Comparison of ENCODE assay signal across 20 mouse cellular contexts in genomic region chr3:74945137-74945536, GRCm38 (mm10).
DNase-seq lines count a peak whose midpoint lies in the region; ATAC-seq and TF ChIP-seq lines count a peak whose summit lies in the region.
"Had no signal": no experiment of that assay in that cellular context is flagged by ENCODE, and none has a peak within 500 bp of the region (broad histone marks: within the 10 kb centered on the region; RNA-seq: fewer than 3 reads in every experiment).

No protein-coding gene starts in this region.

- H3K36me3 ChIP-seq in forebrain, postnatal 0 days (ENCODE audit: insufficient read depth) = no peaks in the 10 kb centered on the region
- no peaks in the 10 kb centered on the region for H3K36me3 ChIP-seq in forebrain, embryonic 11.5 days (ENCODE audit: control insufficient read depth, insufficient read depth, low read length)
- H3K36me3 ChIP-seq in hindbrain, embryonic 13.5 days = no peaks in the 10 kb centered on the region
- H3K36me3 ChIP-seq: embryonic facial prominence, embryonic 13.5 days; embryonic facial prominence, embryonic 15.5 days; forebrain, embryonic 12.5 days; forebrain, embryonic 15.5 days had no signal

- peak; percentile 76 for ATAC-seq in forebrain, postnatal 0 days
- no peak for ATAC-seq in forebrain, embryonic 11.5 days (replicated peaks; ENCODE audit: low FRiP score)
- ATAC-seq in hindbrain, embryonic 13.5 days (ENCODE audit: low FRiP score) = no peak
- ATAC-seq: forebrain, embryonic 15.5 days had no signal

- no peak for TF ChIP-seq POLR2A in brain, embryonic 14.5 days (IDR thresholded peaks at IDR 0.05; ENCODE audit: borderline replicate concordance, extremely low read depth, insufficient read depth, insufficient read length, poor library complexity, severe bottlenecking)

- H3K4me3 ChIP-seq in forebrain, postnatal 0 days (ENCODE audit: low read depth, low read length) = no peak overlapping the region
- no peak overlapping the region for H3K4me3 ChIP-seq in forebrain, embryonic 11.5 days (ENCODE audit: low read depth, low read length)
- no peak overlapping the region for H3K4me3 ChIP-seq in hindbrain, embryonic 13.5 days
- H3K4me3 ChIP-seq: embryonic facial prominence, embryonic 13.5 days; embryonic facial prominence, embryonic 15.5 days; erythroblast, embryonic 14.5 days; forebrain, embryonic 12.5 days; forebrain, embryonic 15.5 days had no signal

- no peak overlapping the region for H3K4me2 ChIP-seq in forebrain, postnatal 0 days (ENCODE audit: low read depth)
- H3K4me2 ChIP-seq in forebrain, embryonic 11.5 days (ENCODE audit: low read depth, low read length, severe bottlenecking) = no peak overlapping the region
- H3K4me2 ChIP-seq in hindbrain, embryonic 13.5 days = no peak overlapping the region
- H3K4me2 ChIP-seq: embryonic facial prominence, embryonic 13.5 days; embryonic facial prominence, embryonic 15.5 days; forebrain, embryonic 12.5 days; forebrain, embryonic 15.5 days had no signal

- no peaks in the 10 kb centered on the region for H3K27me3 ChIP-seq in forebrain, postnatal 0 days (ENCODE audit: insufficient read depth, low read length)
- H3K27me3 ChIP-seq in forebrain, embryonic 11.5 days (ENCODE audit: control insufficient read depth, insufficient read depth, low read length) = no peaks in the 10 kb centered on the region
- H3K27me3 ChIP-seq in hindbrain, embryonic 13.5 days = no peaks in the 10 kb centered on the region
- H3K27me3 ChIP-seq: embryonic facial prominence, embryonic 13.5 days; embryonic facial prominence, embryonic 15.5 days; forebrain, embryonic 12.5 days; forebrain, embryonic 15.5 days had no signal

- DNase-seq in forebrain, postnatal 0 days = peak; percentile 47
- no peak for DNase-seq in forebrain, embryonic 11.5 days (ENCODE audit: low spot score)
- DNase-seq in brain, adult 2 months (ENCODE audit: low read depth, low spot score) = peak; percentile 5
- DNase-seq in brain, embryonic 14.5 days (ENCODE audit: low read depth) = peak; percentile 46
- DNase-seq: adrenal gland, adult 2 months; adrenal gland, postnatal 10 days; adrenal gland, postnatal 25 days; cerebellum, adult 11 months; cerebellum, adult 18-20 months; cerebellum, adult 8-10 months; cerebellum, adult 9-11 months; cerebellum, postnatal 14 days; cerebellum, postnatal 36 days; embryo, embryonic 11 days had no signal

- H3K27ac ChIP-seq in forebrain, postnatal 0 days (ENCODE audit: low read depth, low read length) = no peak overlapping the region
- H3K27ac ChIP-seq in forebrain, embryonic 11.5 days (ENCODE audit: low read depth, low read length) = no peak overlapping the region
- no peak overlapping the region for H3K27ac ChIP-seq in hindbrain, embryonic 13.5 days
- H3K27ac ChIP-seq: embryonic facial prominence, embryonic 13.5 days; embryonic facial prominence, embryonic 15.5 days; forebrain, embryonic 12.5 days; forebrain, embryonic 15.5 days had no signal

- WGBS in forebrain, postnatal 0 days = 50% methylated on average over 1 of the region's 1 CpGs
- 86% methylated on average over 1 of the region's 1 CpGs for WGBS in forebrain, embryonic 11.5 days
- WGBS in hindbrain, embryonic 13.5 days = 76% methylated on average over 1 of the region's 1 CpGs

- TF ChIP-seq CTCF in forebrain, postnatal 0 days (IDR thresholded peaks at IDR 0.05; ENCODE audit: low read depth) = no peak
- no peak for TF ChIP-seq CTCF in brain, embryonic 14.5 days (IDR thresholded peaks at IDR 0.05; ENCODE audit: borderline replicate concordance, extremely low read depth, insufficient read depth, insufficient read length)

- no peak overlapping the region for H3K9ac ChIP-seq in forebrain, postnatal 0 days
- H3K9ac ChIP-seq in forebrain, embryonic 11.5 days (ENCODE audit: low read length) = no peak overlapping the region
- no peak overlapping the region for H3K9ac ChIP-seq in hindbrain, embryonic 13.5 days
- H3K9ac ChIP-seq: embryonic facial prominence, embryonic 13.5 days; embryonic facial prominence, embryonic 15.5 days; forebrain, embryonic 12.5 days; forebrain, embryonic 15.5 days had no signal

- H3K9me3 ChIP-seq in forebrain, postnatal 0 days (ENCODE audit: low read length) = no peaks in the 10 kb centered on the region
- no peaks in the 10 kb centered on the region for H3K9me3 ChIP-seq in forebrain, embryonic 11.5 days (ENCODE audit: control insufficient read depth, low read length)
- H3K9me3 ChIP-seq in hindbrain, embryonic 13.5 days = no peaks in the 10 kb centered on the region
- H3K9me3 ChIP-seq: embryonic facial prominence, embryonic 13.5 days; embryonic facial prominence, embryonic 15.5 days; forebrain, embryonic 12.5 days; forebrain, embryonic 15.5 days had no signal

- no peaks in the 10 kb centered on the region for H3K4me1 ChIP-seq in forebrain, postnatal 0 days (ENCODE audit: insufficient read depth)
- no peaks in the 10 kb centered on the region for H3K4me1 ChIP-seq in forebrain, embryonic 11.5 days (replicated peaks; ENCODE audit: control insufficient read depth, insufficient read depth, low read length)
- no peaks in the 10 kb centered on the region for H3K4me1 ChIP-seq in hindbrain, embryonic 13.5 days (replicated peaks)
- H3K4me1 ChIP-seq: embryonic facial prominence, embryonic 13.5 days; embryonic facial prominence, embryonic 15.5 days; forebrain, embryonic 12.5 days; forebrain, embryonic 15.5 days had no signal
